Mouse (Mus musculus) liver, embryonic 14.5 days (tissue): ENCODE results near the gene Tex22. TPM values are rescaled to one million over a fixed set of nuclear protein-coding genes. Genes with fewer than 3 reads are reported as not detected.

Source experiments
- ATAC-seq: fragments of 200-750 bp; cut with Nextera tagmentation; 2 replicates; pipeline ENCODE4 v1.8.0; 2017; ENCODE audit warnings: moderate number of reproducible peaks, mild to moderate bottlenecking, moderate library complexity; ENCODE audit not compliant: insufficient read depth
- DNase-seq, 3 experiments: peaks; one replicate each; pipeline ENCODE4 v3.0.0-alpha.2; 2012 to 2013; ENCODE audit warnings: low read depth in 3 of 3, low spot score in 3 of 3
- H3K27ac ChIP-seq: fragments of 300-500 bp; sonication (generic); 2 replicates; pipeline ENCODE4 v1.5.1; 2014; ENCODE audit warnings: moderate library complexity, mild to moderate bottlenecking, control low read depth, inconsistent platforms
- H3K27me3 ChIP-seq: fragments of 300-500 bp; sonication (generic); 2 replicates; pipeline ENCODE4 v1.6.1; 2014; ENCODE audit warnings: mild to moderate bottlenecking, low read length, moderate library complexity; ENCODE audit not compliant: control insufficient read depth, insufficient read depth
- H3K36me3 ChIP-seq: fragments of 300-500 bp; sonication (generic); replicated peaks from 2 replicates; pipeline ENCODE4 v1.6.1; 2014; ENCODE audit warnings: low read depth; ENCODE audit not compliant: control insufficient read depth, insufficient read depth
- H3K4me1 ChIP-seq, 2 experiments: fragments of 200-500 bp in 1 of 2; fragments of 300-500 bp in 1 of 2; sonication (generic) in 1 of 2; replicated peaks; 2 replicates each; pipeline ENCODE4 v1.6.1; 2012 to 2014; ENCODE audit warnings: antibody characterized with exemption in 1 of 2, inconsistent platforms in 1 of 2, low read length in 1 of 2; ENCODE audit not compliant: control insufficient read depth in 2 of 2, insufficient read depth in 2 of 2
- H3K4me2 ChIP-seq: fragments of 300-500 bp; sonication (generic); 2 replicates; pipeline ENCODE4 v1.6.1; 2014; ENCODE audit warnings: low read depth, mild to moderate bottlenecking, control low read depth, moderate library complexity
- H3K4me3 ChIP-seq, 2 experiments: fragments of 200-500 bp in 1 of 2; fragments of 300-500 bp in 1 of 2; sonication (generic) in 1 of 2; 2 replicates each; pipeline ENCODE4 v1.5.1; 2012 to 2014; ENCODE audit warnings: low read depth in 2 of 2, low read length in 2 of 2, mild to moderate bottlenecking in 2 of 2, control low read depth in 1 of 2, inconsistent platforms in 1 of 2, moderate library complexity in 1 of 2; ENCODE audit not compliant: insufficient read depth in 1 of 2
- H3K9ac ChIP-seq: fragments of 300-500 bp; sonication (generic); replicated peaks from 2 replicates; pipeline ENCODE4 v1.6.1; 2014; ENCODE audit warnings: mild to moderate bottlenecking, control low read depth, moderate library complexity
- H3K9me3 ChIP-seq: fragments of 300-500 bp; sonication (generic); 2 replicates; pipeline ENCODE4 v1.6.1; 2016; ENCODE audit warnings: low read length, mixed read lengths; ENCODE audit not compliant: control insufficient read depth
- CTCF ChIP-seq: IDR thresholded peaks from 2 replicates; pipeline ENCODE4 v1.5.1; 2016; ENCODE audit warnings: antibody characterized with exemption, low read depth, control low read depth
- EP300 ChIP-seq: IDR thresholded peaks from 2 replicates; pipeline ENCODE4 v1.6.1; 2016; ENCODE audit warnings: antibody characterized with exemption, low read depth
- WGBS: fragments of 180-500 bp; shearing (Covaris S2); extraction: QIAGEN DNeasy Blood & Tissue Kit; methylation state at CpG from one replicate; pipeline ENCODE4 v1.1.7; 2014; ENCODE audit not compliant: insufficient replicate concordance; 5-methylcytosine and 5-hydroxymethylcytosine counted together
- polyA plus RNA-seq, 2 experiments: library from polyadenylated mRNA; depleted of rRNA in 1 of 2; stranded (reverse) in 1 of 2; unstranded in 1 of 2; fragments of >200 nt; fragmentation: Nextera tagmentation in 1 of 2; extraction: Ambion mirVana in 1 of 2; gene quantifications; 2 replicates each; pipeline versions ENCODE4 v1.2.1 to v1.2.3; 2012 to 2014

Tex22 gene
- polyA plus RNA-seq, 2 experiments, result 0.02 TPM; not detected in 1

DNA sequence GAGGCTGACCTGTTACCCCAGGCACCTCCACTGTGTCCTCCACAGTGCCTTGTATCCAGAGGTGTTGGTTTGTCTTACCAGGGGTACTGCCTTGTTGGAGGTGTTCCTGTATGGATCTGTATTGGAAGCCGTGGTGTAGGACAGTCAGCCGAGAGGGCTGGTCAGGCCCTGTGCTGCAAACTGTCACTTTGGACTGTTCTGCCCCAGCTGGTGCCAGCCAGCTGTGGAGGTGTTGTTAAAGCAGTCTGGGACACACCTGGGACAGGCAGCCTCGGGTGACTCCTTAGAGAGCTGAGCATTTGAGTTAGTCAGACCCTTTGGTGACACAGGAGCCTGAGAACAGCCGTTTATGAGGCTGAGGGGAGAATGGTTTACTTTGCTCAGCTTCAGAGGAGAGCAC, 44.3 kb upstream of the Tex22 start:
- no peak for TF ChIP-seq EP300
- H3K4me2 ChIP-seq, result no peak overlapping the region
- peaks cover 28 to 34% of the 10 kb centered on the region in 2 experiments for H3K4me1 ChIP-seq
- no peak overlapping the region for H3K4me3 ChIP-seq
- H3K9me3 ChIP-seq, result no peaks in the 10 kb centered on the region
- peak overlapping the region; percentile 89 for H3K27ac ChIP-seq
- H3K36me3 ChIP-seq, result no peaks in the 10 kb centered on the region
- no peaks in the 10 kb centered on the region for H3K27me3 ChIP-seq
- 61% methylated on average over 4 of the region's 4 CpGs for WGBS
- ATAC-seq (no peak), DNase-seq (no peak)
- peak overlapping the region; percentile 49; the same call in 1 of the 2 replicates for H3K9ac ChIP-seq

DNA sequence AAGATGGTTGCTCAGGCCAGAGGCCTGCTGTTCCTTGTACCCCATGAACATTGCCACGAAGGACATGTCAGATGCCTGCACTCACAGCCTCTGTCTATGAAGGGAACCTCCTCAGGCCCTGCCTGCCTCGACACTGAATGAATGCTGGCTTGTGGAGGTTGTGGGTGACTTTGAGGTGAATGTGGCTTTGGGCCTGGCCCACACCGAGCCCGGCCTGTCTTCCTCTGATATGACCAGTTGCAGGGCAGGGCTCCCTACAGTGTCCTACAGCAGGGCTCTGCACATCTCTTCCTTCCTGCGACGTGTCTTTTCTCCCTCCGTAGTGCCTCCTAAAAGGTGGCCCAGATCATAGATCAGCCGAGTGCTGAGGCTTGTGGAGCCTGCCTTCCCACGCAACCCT, 43.3 kb upstream of the Tex22 start:
- DNase-seq (peak in 2 of 3 experiments; percentile 59 to 61), ATAC-seq (peak; percentile 91)
- Histone ChIP-seq H3K4me1 (peaks cover 31 to 38% of the 10 kb centered on the region in 2 experiments), H3K27me3 (no peaks in the 10 kb centered on the region), H3K27ac (peak overlapping the region; percentile 89), H3K4me2 (peak overlapping the region; percentile 52), H3K9ac (peak overlapping the region; percentile 49), H3K4me3 (peak overlapping the region in 1 of 2 experiments; percentile 13; a peak in 1 of 4 replicates), H3K36me3 (no peaks in the 10 kb centered on the region), H3K9me3 (no peaks in the 10 kb centered on the region)
- TF ChIP-seq CTCF (no peak; the same call in 1 of the 2 replicates), EP300 (peak; percentile 57)
- WGBS, result 8% methylated on average over 9 of the region's 9 CpGs

DNA sequence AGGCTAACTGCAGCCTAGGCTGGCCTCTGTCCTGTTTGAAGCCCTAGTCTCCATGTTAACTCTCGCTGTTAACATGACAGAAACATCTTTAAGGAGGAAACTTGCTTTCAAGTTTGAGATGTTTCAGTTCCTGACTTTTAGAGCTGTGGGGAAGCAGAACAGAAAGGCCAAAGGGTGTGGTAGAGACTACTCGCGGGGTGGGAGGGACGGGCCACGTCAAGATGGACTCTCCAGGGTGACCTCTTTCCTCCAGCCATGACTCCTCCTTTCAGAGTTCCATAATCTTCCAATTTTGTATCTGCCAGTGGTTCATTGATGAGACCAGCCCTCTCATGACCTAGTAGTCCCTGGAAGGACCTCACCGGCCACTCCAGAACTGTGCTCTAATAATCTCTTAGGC, 42.9 kb upstream of the Tex22 start:
- peak; percentile 58 for ATAC-seq

DNA sequence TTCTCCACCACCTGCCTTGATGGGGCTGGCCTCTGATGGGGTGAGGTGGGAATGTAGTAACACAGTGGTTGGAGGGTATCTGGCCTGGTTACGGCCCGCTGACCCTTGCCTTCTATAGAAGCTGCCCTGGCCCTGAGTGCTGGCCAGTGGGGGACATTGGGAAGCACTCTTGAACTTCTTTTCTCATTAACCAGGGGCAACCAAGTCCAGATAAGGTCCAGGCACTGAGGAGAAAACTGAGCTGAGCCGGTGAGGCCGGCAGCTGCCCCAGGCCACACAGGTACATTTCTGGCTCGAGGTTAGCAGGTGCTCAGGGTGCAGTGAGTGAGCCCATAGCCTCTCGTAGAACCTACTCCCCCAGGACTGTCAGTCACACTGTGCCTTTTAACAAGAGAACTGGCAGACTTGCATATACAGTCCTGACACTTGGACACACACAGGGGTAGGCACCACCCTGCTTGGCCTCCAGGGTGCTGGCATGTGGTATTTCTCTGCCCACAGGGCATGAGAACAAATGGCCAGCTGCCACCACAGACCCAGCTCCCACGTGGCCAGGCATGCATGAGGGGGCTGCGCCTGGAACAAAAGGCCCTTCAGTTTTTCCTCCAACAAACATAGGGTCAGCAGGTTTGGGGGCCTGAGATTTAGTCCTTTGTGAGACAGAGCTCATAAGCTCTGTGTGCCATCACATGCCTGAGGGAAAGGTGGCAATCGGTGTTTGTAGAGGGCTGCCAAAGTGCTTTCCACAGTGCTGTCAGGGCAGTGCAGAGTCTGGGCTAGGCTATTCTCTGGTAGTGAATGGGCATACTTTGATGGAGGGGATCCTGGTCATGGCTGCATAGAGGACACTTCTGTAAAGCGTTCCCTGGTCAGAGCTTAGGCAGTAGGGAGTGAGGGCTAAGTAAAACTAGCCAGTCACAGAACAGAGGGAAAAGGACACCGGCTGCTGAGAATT, 41.7 kb upstream of the Tex22 start:
- H3K4me3 ChIP-seq, result no peak overlapping the region
- DNase-seq (no peak), ATAC-seq (no peak)
- no peaks in the 10 kb centered on the region for H3K36me3 ChIP-seq
- no peaks in the 10 kb centered on the region for H3K9me3 ChIP-seq
- H3K4me1 ChIP-seq, result peaks cover 40 to 45% of the 10 kb centered on the region in 2 experiments
- H3K27me3 ChIP-seq, result no peaks in the 10 kb centered on the region
- peak overlapping the region; percentile 15; the same call in 1 of the 2 replicates for H3K9ac ChIP-seq
- TF ChIP-seq EP300, result no peak
- TF ChIP-seq CTCF, result no peak
- 82% methylated on average over 11 of the region's 11 CpGs for WGBS
- no peak overlapping the region for H3K4me2 ChIP-seq
- peak overlapping the region; percentile 34 for H3K27ac ChIP-seq

More for the DNA sequence above, 42.9 kb upstream of the Tex22 start:
- DNase-seq, result no peak
- H3K9ac ChIP-seq, result peak overlapping the region; percentile 49
- peak overlapping the region; percentile 52 for H3K4me2 ChIP-seq
- H3K36me3 ChIP-seq, result no peaks in the 10 kb centered on the region
- no peaks in the 10 kb centered on the region for H3K27me3 ChIP-seq
- no peaks in the 10 kb centered on the region for H3K9me3 ChIP-seq
- TF ChIP-seq EP300 (no peak; the same call in 1 of the 2 replicates), CTCF (no peak)
- H3K4me3 ChIP-seq, result peak overlapping the region in 1 of 2 experiments; percentile 13; a peak in 1 of 4 replicates
- H3K4me1 ChIP-seq, result peaks cover 31 to 38% of the 10 kb centered on the region in 2 experiments
- peak overlapping the region; percentile 89 for H3K27ac ChIP-seq
- 43% methylated on average over 6 of the region's 6 CpGs for WGBS

DNA sequence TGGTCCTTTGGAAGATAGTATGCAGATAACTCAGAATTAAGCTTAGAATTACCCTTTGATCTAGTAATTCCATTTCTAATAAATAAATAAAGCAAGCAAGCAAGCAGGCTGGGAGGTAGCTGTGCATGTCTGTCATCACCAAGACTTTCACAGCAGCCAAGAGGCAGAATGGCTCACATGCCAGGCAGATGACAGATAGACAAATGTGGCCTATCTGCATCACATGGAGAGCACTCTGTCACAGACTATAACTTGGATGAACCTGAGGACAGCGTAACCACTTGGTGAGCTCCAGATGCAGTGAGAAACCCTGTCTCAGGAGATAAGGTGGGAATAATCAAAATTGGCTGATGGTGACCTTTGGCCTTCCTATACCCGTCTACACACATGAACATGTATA, 39.2 kb upstream of the Tex22 start:
- Histone ChIP-seq H3K9ac (no peak overlapping the region), H3K9me3 (no peaks in the 10 kb centered on the region), H3K27me3 (no peaks in the 10 kb centered on the region), H3K36me3 (no peaks in the 10 kb centered on the region), H3K4me1 (peaks cover 38 to 43% of the 10 kb centered on the region in 2 experiments), H3K4me3 (no peak overlapping the region), H3K4me2 (no peak overlapping the region), H3K27ac (no peak overlapping the region)
- TF ChIP-seq EP300 (peak; percentile 35; the same call in 1 of the 2 replicates), CTCF (no peak)
- no peak for DNase-seq
- 28% methylated on average over 2 of the region's 2 CpGs for WGBS
- no peak for ATAC-seq
